Mouse (Mus musculus): ENCODE results near the gene Ubr1. TPM values are rescaled to one million over a fixed set of nuclear protein-coding genes. Genes with fewer than 3 reads are reported as not detected.
"Not testable (repeated sequence)": the region's sequence is repeated elsewhere in the genome, so short reads cannot be mapped to it uniquely, and the experiment has no call there.

The Ubr1 gene
- 10 to 100 TPM; 44.7 to 48.0 TPM for total RNA-seq (2021)
- long read RNA-seq, experiment 1, full-length matches to known transcripts, result 1 of 9 reads
- long read RNA-seq, experiment 1, partial matches to known transcripts, result 2 of 9 reads
- long read RNA-seq, experiment 1, other reads (novel, unspliced or antisense), result 6 of 9 reads
- long read RNA-seq, experiment 2, full-length matches to known transcripts, result 6 of 20 reads
- long read RNA-seq, experiment 2, partial matches to known transcripts, result 9 of 20 reads
- long read RNA-seq, experiment 2, other reads (novel, unspliced or antisense), result 5 of 20 reads

DNA sequence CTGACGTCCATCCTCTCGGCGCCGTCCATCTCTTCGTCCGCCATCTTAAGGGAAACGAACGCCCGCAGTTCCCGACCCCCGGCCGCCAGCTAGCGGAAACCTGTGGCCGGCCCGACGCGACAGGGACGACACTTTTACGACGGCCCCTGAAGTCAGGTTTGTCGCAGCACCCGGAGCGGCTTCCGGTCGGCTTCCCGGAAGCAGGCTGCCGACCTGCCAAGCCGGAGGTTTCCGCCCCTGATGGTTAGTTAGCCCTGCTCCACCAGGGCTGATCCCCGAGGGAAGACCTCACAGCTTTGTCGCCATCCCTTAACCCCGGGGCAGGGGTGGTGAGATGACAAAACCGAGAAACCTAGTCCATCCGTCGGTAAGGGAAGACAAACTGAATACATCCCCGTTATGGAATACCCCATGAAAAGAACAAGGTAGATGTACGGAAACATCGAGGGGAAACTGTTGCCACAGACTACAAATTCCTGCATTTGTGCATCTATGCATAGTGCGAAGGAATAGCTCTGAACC is at the start of gene Ubr1:
TSS of gene Ubr1 (minus strand) at position 157 of the 522 bp plus-strand sequence.
- TF ChIP-seq CTCF (conservative IDR thresholded peaks at IDR 0.05), result peak; percentile 22; the same call in 1 of the 2 replicates
- DNase-seq (ENCODE audit: low spot score in 2 of 2), result peak; percentile 85 to 87
- peak within 1 kb of the TSS; percentile 82 for H3K4me3 ChIP-seq
- H3K27ac ChIP-seq, result peak within 1 kb of the TSS; percentile 94

DNA sequence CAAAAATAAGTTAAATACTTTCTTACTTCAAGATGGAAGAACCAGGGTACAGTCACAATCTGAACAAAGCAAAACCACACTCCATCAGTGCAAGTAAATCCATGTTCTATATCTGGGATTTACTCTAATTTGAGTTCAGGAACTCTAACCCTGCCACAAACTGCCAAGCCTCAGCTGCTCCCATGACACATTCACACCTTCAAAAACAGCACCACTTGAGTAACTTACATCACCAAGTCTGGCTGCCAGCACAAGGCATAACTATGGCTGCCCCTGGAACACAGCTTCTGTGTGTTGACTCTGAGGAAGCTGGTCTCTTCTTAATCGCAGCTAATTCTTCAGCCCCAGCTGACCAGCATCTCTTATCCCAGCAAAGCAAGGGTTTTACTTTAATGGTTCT is 46.6 kb upstream of the Ubr1 start:
- no peak for TF ChIP-seq CTCF (conservative IDR thresholded peaks at IDR 0.05)
- Histone ChIP-seq H3K4me3 (no peak overlapping the region), H3K27ac (no peak overlapping the region)
- DNase-seq (ENCODE audit: low spot score in 2 of 2), result no peak

DNA sequence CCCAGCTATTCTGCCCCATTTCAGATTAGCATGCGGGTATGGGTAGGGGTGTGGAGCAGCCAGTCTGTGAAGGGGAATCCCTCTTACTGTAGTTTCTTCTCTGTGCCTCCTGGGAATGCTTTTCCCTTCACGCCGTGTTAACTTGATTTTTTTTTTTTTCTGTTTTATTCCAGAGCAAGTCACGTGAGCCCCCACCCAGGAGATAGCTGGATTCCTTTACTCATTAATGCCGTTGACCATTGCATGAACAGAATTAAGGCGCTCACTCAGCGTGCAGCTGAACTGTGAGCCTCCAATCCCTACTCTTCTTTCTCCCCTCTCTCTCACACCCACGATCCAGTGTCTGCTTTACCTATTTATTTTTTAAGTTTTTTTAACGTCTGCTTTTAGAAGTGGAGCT is 45.7 kb upstream of the Ubr1 start:
- no peak overlapping the region for H3K27ac ChIP-seq
- DNase-seq (ENCODE audit: low spot score in 2 of 2), result no peak
- TF ChIP-seq CTCF (conservative IDR thresholded peaks at IDR 0.05), result no peak

DNA sequence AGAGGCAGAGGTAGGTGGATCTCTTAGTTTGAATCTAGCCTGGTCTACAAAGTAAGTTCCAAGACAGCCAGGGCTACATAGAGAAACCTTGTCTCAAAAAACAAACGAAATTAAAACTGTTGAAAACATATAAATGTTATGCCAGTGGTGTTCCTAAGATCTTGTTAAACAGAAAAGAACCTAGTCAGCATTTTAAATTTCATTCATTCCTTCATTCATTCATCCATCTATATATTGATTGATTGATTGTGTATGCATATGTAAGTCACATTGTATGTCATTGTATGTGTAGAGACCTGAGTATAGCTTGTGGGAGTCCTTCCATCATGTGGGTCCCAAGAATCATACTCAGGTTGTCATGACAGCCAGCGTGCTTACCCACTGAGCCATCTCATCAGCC is 45.0 kb upstream of the Ubr1 start:
- no peak for DNase-seq (ENCODE audit: low spot score in 2 of 2)
- TF ChIP-seq CTCF (conservative IDR thresholded peaks at IDR 0.05), result no peak
- H3K4me3 ChIP-seq, result no peak overlapping the region
- no peak overlapping the region for H3K27ac ChIP-seq

More for the DNA sequence above, 45.7 kb upstream of the Ubr1 start:
- H3K4me3 ChIP-seq, result no peak overlapping the region

DNA sequence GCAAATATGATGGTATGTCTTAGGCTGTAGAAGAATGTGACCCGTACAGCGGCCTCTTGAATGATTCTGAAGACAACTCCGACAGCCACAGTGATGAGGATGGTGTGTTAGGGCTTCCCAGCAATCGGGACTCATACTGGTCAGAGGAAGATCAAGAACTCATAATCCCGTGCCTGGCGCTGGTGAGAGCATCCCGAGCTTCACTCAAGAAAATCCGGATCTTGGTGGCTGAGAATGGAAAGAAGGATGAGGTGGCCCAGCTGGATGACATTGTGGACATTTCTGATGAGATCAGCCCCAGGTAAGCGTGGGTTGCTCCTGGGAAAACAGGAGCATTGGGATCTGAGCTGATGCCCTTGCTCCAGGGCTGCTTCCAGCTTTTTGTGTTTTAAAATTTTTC is 42.2 kb upstream of the Ubr1 start:
- TF ChIP-seq CTCF (conservative IDR thresholded peaks at IDR 0.05), result no peak
- no peak for DNase-seq (ENCODE audit: low spot score in 2 of 2)
- Histone ChIP-seq H3K4me3 (no peak overlapping the region), H3K27ac (no peak overlapping the region)

GRCm38 (mm10) chr2:121009071-121009677 is 38.7 kb upstream of the Ubr1 start:
- Histone ChIP-seq H3K27ac (0 out of 2 replicates have a peak overlapping the region, but pooled peaks have one; percentile 85), H3K4me3 (peak overlapping the region; percentile 79)
- TF ChIP-seq CTCF (conservative IDR thresholded peaks at IDR 0.05), result no peak
- DNase-seq (ENCODE audit: low spot score in 2 of 2), result no peak

- TF ChIP-seq CTCF (conservative IDR thresholded peaks at IDR 0.05), result no peak
- no peak for DNase-seq (ENCODE audit: low spot score in 2 of 2)
- Histone ChIP-seq H3K27ac (peak overlapping the region; percentile 85), H3K4me3 (peak overlapping the region; percentile 79)
These were observed 38.1 kb upstream of the Ubr1 start for GRCm38 (mm10) chr2:121008664-121009007.

DNA sequence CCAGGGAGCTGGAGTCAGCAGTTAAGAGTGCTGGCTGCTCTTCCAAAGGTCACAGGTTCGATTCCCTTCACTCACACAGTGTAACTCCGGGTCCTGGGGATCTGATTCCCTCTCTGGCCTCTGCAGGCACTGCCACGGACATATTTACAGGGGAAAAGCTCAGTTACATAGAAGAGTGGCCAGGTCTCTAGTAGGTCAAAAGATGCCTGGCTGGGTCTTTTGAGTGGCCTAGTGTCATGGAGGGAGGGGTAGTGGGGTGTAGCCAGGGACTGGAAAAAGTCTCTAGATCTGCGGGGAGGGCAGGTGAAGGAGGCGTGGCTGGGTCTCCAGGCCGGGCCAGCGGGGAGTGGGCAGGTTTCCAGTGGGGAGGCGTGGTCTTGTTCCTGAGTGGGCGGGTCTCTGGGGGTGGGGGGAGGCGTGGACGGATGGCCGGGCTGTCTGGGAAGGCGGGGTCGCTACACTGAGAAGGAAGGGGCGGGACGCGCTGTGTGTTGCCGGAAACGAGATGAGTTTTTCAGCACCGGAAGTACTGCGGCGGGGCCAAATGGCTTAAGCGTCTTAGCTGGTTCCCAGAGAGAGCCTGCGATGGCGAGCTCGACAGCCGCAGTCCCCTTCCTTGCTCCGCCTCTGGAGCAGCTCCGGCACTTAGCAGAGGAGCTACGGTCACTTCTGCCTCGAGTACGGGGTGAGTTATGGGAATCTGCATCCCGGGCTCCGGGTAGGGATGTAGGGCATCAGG is 37.6 kb upstream of the Ubr1 start, which contains the start of gene Ccndbp1:
TSS of gene Ccndbp1 (plus strand) at position 479 of the 739 bp plus-strand sequence.
- peak within 1 kb of the TSS; percentile 85 for H3K27ac ChIP-seq
- peak; percentile 81 to 86 for DNase-seq (ENCODE audit: low spot score in 2 of 2)
- H3K4me3 ChIP-seq, result peak within 1 kb of the TSS; percentile 79
- TF ChIP-seq CTCF (conservative IDR thresholded peaks at IDR 0.05), result no peak

DNA sequence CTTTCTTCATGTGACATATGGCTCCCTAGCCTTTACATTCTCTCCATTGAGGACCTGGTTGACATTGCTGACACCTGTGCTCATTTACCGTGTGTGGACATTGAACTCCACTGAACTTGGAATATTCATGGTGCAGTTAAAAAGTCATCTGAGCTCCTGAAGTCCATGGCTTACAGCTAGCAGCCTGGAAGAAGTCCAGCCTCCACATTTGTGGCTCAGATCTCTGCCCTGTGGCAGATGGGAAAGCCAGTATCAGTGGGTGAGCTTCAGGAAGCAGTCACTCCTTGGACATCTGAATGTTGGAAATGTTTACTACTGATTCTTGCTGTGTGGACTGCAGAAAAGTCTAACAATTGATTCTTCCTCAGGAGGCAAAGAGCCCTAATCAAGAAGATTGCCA is 36.5 kb upstream of the Ubr1 start:
- H3K27ac ChIP-seq, result no peak overlapping the region
- no peak for TF ChIP-seq CTCF (conservative IDR thresholded peaks at IDR 0.05)
- no peak overlapping the region for H3K4me3 ChIP-seq
- no peak for DNase-seq (ENCODE audit: low spot score in 2 of 2)

DNA sequence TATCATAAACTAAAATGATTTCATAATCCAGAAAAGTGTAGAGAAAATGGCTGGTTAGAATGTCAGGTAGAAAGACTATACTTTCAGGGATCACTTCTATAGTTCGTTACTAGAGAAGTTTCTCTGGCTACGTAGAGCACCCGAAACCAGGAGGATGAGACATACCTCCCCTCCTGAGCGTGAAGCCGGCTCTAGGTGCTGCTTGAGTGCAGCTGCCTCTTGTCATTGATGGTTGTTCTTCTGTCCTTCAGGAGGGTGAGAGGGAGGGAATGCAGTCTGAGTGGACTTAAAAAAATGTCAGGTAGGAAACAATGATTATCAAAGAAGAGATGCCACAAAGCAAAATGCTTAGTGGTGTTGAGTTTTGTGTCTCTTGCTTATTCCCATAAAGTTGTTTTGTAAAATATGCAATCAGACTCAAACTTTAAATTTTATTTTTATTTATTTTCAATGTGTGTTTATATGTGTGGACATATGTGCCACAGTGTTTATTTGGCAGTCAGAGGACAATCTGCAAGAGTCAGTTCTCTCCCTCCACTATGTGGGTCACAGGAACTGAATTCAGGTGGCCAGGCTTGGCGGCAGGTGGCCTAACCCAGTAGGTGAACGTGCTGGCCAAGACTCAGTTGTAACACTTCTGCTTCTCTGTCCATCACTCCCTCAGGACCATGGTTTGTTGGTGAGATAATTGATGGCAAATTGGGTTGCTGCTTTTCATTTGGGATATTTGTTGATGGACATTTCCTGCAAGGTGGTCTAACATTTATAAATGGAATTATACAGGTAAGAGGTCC is 33.7 kb upstream of the Ubr1 start:
- no peak for TF ChIP-seq CTCF (conservative IDR thresholded peaks at IDR 0.05)
- no peak overlapping the region for H3K27ac ChIP-seq
- no peak for DNase-seq (ENCODE audit: low spot score in 2 of 2)
- H3K4me3 ChIP-seq, result no peak overlapping the region

GRCm38 (mm10) chr2:121003586-121003985 is 33.1 kb upstream of the Ubr1 start:
- no peak for DNase-seq (ENCODE audit: low spot score in 2 of 2)
- Histone ChIP-seq H3K4me3 (no peak overlapping the region), H3K27ac (no peak overlapping the region)
- peak; percentile 62 for TF ChIP-seq CTCF (conservative IDR thresholded peaks at IDR 0.05)

GRCm38 (mm10) chr2:120998863-120999262 is 28.3 kb upstream of the Ubr1 start:
- no peak for DNase-seq (ENCODE audit: low spot score in 2 of 2)
- no peak for TF ChIP-seq CTCF (conservative IDR thresholded peaks at IDR 0.05)
- Histone ChIP-seq H3K27ac (no peak overlapping the region), H3K4me3 (no peak overlapping the region)

GRCm38 (mm10) chr2:120996607-120997006 is 26.1 kb upstream of the Ubr1 start:
- H3K4me3 ChIP-seq; DNase-seq (ENCODE audit: low spot score in 2 of 2); H3K27ac ChIP-seq: not testable (repeated sequence)
